Mouse (Mus musculus): ENCODE measurements at regions not wholly inside any gene's neighbourhood (a gene's known extent, or its start where the extent isn't known, plus 50 kb on each side); places are given as distances from the start of the nearest gene placed in this dataset.

DNA sequence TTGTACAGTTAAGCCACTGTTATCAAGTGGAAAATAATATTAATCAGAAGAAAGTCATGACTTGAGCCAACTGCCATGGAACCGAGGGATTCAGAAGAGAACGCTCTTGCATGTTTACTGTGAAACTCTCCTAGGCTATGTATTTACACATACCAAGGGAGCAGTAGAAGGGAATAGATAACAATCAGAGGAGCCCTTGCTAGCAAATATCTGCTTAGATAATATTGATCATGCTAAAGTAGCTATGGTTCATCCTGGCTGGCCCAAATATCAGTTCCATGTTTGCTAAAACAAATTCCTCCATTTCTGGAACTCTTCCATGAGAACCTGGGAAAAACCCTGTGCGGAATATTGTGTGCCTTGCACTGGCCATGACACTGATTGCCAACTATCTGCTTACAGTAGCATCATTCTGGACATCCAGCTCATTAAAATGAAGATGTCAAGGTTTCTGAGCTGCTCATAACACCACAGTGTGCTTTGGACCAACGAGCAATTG, 179.5 kb upstream of the Tmem72 start:
- no peak for DNase-seq (ENCODE audit: low spot score in 2 of 2)

DNA sequence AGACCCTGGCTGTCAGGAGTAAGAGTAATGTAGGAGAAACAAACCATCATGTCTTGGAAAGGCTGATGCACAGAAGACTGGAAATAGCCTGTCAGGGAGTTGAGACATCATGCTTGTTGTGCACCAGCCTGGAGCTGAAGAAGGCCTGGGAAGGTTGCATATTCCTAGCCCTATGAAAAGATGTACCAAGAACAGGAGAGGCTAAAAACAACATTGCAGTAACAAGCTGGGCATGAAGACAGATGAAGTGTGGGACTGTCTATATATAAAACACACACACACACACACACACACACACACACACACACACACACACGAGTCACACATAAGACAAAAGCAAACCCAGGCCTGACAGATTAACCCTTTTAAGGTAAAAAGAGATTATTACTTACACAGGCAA, 185.1 kb upstream of the Tmem72 start:
- no peak for DNase-seq (ENCODE audit: low spot score in 2 of 2)

DNA sequence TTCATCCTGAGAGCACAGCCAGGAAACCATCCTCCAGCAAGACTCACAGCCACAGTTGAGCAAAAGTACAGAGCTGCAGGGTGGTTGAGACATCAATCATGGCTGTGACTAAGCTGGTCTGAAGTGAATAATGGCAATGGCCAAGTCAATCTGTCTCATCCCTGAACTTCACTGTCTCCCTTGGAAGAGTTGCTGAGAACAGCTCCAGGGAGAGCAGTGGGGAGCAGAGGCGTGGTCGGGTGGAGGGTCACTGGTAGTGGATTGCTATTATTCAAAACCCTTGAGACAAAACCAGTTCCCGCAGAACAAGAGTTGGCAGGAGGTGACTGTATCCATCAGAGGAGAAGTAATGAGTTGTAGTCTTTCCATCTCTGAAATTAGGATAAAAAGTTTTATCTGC, 185.7 kb upstream of the Tmem72 start:
- DNase-seq (ENCODE audit: low spot score in 2 of 2): no peak

DNA sequence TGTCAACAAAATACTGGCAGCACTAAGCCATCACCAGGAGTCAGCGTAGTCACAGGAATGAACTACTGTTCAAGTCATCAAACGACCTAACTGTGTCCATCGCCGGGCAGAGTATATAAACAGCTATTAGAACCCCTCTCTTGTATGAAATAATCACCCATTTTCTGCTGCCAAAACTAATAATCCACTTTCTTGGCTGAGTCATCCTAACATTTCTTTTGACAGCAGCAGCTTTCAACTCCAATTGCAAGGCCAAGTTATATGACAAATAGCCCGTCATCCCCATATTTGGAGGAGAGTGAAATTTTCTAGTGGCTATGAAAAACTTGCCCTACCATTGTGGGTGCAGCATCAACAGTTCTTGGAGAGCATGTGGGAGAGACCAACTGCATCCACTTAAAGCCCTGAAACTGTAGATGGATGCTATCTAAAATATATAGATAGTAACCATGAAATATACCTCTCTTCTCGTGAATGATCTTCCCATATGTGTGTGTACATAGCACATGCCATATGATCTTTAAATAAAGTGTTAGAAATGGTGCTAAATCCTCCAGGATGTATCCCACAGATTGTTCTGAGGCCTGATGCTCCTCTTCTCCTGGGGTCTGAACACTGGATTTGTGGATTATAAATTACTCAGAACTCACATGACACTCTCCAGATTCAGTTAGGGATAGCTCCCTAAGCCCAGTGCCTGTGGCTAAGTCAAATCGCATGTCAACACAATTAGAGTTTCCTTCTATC, 189.9 kb upstream of the Tmem72 start:
- DNase-seq (ENCODE audit: low spot score in 2 of 2): no peak

DNA sequence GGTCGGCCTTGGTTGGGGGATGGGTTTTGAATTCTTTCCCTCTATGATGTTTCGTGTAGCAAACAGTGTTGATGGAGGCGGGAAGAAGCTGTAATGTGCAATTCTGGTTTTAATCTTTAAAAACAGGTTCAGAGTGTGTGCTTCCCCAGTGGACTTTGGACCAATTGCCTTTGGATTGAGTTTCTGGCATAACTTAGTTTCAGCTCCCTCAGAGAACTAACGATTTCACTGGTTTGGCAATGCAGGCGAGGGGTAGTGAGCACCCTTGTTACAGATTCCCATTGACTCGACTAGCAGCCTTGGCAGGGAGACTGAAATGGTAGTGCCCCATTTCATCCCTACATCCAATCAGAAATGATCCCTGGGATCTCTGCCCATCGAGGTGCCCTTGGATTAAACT, 193.9 kb upstream of the Tmem72 start:
- DNase-seq (ENCODE audit: low spot score in 2 of 2): no peak

DNA sequence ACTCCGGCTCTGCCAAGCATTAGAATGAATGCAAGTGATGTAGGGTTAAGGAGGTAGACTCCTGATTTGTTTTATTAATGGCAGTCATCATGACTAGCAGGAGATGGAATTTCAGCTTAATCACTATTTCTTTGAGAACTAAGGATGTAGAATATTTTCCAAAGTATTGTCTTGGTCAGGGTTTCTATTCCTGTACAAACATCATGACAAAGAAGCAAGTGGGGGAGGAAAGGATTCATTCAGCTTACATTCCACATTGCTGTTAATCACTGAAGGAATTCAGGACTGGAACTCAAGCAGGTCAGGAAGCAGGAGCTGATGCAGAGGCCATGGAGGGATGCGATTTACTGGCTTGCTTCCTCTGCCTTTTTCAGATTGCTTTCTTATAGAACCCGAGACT, 195.4 kb upstream of the Tmem72 start:
- no peak for DNase-seq (ENCODE audit: low spot score in 2 of 2)

DNA sequence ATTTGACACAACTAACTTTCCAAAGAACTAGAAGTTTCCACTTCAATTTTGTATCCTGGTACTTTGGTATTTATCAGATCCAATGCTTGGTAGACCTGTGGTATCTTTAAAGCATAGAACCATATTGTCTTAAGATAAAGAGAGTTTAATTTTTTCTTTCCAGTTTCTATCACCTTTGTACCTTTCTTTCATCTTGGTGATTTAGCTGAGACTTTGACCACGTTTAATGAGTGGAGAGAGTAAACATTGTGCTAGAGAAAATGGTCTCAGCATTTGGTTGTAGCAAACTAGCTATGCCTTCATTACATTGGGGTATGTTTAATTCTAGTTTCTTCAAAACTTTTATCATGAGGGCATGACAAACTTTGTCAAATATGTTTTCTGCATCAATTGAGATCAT, 197.4 kb upstream of the Tmem72 start:
- no peak for DNase-seq (ENCODE audit: low spot score in 2 of 2)

DNA sequence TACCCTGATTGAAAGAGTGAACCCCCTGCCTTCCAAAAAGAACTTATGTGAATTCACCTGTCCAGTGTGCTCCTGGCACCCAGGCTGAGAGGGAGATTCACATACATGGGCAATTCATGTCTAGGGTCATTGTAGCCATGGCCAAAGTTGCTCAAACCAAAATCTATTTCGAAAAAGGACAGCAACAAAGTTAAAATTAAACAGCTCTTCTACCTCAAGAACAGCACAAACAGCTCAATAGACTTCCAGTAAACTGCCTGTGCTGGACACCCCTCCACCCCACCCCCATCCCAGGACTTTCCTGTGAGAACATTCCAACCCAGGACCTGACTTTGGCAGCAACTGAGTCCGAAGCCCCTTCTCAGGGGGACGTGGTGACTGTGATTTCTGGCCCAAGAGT, 218.3 kb upstream of the Tmem72 start:
- no peak for DNase-seq (ENCODE audit: low spot score in 2 of 2)

DNA sequence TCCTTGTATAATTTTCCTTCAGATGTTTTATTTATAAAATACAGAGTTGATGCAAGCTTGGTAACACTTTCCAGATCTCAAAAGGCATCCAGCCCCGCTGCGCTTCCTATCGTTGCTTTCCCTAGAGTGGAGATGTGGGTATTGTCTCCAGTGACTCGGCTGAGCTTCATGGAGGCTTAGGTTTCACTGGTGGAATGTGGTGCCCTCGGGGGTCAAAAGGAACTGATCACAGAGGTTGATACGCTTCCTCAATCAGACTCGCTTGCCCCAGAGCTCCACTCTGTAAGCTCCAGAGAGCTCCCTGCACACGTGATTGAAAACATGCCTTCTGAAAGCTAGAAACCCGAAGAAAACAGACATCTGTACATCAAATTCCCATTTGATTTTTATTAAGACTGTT, 224.9 kb upstream of the Tmem72 start:
- no peak for DNase-seq (ENCODE audit: low spot score in 2 of 2)

DNA sequence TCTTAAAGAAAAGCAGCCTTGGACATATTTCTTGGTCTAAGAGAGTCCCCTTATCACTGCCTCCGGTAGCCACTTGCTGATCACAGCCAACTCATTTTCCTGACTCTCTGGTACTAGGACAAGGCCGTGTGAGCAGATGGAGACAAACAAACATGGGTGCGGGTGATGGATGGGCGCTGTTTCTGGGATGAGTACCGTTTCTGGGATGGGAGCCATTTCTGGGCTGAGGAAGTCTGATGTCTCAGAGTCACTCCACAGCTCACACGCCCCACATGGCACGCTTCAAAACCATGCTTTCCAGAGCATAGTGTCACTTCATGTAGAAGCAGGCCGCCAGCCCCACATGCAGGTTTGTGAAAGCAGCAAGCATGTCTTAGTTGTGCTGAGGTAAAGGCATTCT, 225.6 kb upstream of the Cxcl12 start:
- no peak for DNase-seq (ENCODE audit: low spot score in 2 of 2)

DNA sequence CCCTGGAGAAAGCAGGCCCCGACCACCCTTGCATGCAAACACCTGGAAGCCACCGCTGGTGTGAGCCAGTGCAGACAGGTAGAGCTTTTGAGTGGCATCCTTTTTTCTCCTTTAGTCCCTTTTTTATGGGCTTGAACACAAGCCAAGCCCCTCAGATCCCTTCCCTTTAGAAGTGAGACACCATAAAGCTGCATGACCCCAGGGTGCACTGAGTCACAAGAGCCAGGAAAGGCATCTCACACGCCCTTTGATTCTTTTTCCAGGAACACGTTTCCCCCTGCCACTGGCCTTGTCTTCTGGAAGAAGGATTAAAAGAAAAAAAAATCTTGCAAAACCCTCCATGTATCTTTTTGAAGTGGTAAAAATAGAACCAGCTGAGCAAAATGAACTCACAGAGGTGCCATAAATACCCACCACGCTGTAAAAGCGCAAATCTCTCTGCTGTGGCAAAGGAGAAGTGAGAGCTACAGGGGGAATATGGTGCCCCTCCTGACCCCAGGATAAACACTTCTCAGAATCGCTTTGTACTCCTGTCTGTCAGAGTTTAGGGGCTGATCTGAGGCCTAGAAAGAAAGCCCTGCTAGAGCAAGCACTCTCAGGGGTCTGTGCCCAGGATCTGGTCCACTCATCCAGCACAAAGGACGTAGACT, 222.1 kb upstream of the Cxcl12 start:
- DNase-seq (ENCODE audit: low spot score in 2 of 2): no peak

DNA sequence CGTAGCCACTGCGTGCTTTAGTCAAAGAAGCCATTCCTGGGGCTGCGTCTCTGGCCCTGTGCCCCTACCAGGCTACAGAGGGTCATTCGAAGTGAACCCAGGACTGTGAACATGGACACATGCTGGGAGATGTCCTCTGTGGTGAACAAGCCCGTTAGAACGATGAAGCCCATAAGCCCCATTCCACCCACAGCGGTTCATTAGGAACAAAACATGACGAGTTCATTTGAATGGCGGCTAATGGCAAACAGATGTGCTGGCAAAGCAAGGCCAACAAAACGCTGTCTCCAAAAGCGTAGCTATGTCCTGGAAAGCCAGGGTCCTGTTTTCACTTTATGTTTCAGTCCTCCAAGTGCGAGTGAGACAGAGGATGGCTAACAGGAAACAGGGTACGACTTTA, 208.7 kb upstream of the Cxcl12 start:
- no peak for DNase-seq (ENCODE audit: low spot score in 2 of 2)

DNA sequence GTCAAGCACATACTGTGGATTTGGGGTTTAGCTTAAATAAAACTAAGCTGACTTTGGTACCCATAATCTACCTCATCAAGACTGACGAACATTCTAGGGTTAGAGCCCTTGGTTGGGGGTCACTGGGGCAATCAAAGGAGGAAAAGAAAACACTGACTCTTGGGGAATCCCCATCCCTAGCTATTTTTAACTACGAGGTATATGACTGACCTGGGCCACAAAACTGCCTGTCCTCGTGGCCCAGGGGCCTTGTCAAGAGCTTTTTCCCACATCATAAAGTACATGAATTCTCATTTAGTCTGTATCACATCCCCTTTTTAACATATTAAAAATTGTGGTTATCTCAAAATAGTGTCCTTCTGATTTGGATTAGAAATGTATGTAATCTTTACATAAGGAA, 207.7 kb upstream of the Cxcl12 start:
- DNase-seq (ENCODE audit: low spot score in 2 of 2): no peak

DNA sequence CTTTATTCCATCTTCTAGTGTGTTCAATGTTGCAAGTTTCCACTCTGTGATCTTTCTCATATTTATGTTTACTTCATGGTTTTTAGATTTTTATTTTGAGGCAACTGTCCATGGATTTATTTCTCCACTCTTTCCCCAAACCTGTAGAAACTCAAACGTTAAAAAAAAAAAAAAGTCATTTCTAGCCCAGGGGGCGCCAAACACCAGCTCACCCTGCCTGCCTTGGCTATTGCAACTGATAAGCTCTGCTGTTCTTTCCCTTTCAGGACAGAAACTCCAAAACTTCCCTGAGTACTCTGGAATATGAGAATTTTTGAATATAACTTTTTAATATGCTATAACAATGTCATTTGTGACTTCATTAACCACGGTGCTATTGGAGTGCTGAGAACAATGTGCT, 201.9 kb upstream of the Cxcl12 start:
- no peak for DNase-seq (ENCODE audit: low spot score in 2 of 2)

DNA sequence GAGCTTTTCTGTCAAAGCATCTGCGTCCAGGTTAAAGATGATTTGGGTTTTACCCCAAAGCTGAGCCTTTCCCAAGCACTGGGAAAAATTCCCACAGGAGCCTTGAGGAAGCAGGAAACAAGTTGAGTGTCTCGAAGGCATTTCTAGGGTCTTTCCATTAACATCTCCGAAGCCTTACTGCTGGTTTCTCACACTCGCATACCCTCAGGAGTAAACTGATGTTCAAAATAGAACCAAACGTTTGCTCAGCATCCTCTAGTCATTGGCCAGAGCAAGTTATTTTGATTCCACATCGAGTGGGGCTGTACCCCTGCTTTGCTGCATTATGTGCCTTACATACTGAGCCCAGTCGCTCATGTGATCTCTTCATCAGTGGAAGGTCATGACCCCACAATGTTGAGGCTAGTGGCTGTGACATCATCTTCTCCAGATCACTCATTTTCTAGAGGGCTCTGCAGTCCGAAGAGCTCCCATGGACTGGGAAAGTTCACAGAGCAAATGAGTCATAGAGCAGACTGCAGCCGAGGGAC, 198.9 kb upstream of the Cxcl12 start:
- no peak for DNase-seq (ENCODE audit: low spot score in 2 of 2)

DNA sequence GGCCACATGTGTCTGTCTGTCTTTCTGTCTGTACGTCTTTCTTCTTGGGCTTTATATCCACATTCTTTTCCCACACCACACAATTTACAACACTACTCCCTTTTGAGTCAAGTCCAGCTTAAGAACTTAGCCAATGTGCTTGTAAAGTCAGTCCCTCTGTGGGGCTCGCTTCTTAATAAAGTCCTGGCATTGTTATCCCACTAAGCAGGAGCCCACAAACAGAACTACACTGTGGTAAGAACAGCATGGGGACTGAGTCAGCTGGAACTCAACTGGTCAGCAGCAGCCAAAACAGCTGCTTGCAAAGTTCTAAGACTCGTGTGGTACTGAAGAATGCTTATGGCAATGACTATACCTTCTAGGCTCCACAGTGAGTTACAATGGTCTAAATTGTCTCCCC, 193.5 kb upstream of the Cxcl12 start:
- no peak for DNase-seq (ENCODE audit: low spot score in 2 of 2)

DNA sequence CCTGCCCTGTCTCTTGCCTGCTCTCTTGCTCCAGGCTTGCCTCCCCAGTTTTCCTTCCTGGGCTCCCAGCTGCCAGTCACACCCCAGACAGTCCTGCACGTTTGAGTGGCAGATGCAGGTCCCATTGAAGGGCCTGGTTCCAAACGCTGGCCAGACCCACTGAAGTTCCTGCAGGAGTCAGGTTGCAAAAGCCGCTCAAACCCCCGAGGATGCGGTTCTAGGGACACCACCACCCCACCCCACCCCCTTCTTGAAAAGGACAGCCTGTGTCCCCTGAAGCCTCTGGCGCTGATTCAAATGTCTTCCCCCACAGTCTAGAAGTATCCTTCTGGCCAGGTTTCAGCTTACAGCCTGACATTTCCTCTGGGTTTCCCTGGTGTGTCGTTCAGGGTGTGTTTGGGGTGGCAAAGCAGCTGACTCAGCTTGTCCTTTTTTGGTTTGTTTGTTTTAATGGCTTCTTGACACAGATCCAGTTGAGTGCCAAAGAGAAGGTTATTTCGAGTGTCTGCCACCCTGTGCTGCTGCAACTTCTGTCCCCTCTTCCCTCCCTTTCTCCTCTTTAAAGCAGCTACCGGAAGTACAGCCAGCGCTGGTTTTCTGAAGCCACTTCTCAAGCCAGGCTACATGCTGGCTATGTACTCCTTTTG, 187.9 kb upstream of the Cxcl12 start:
- peak in 1 of 2 experiments; percentile 22 for DNase-seq (ENCODE audit: low spot score in 2 of 2)

DNA sequence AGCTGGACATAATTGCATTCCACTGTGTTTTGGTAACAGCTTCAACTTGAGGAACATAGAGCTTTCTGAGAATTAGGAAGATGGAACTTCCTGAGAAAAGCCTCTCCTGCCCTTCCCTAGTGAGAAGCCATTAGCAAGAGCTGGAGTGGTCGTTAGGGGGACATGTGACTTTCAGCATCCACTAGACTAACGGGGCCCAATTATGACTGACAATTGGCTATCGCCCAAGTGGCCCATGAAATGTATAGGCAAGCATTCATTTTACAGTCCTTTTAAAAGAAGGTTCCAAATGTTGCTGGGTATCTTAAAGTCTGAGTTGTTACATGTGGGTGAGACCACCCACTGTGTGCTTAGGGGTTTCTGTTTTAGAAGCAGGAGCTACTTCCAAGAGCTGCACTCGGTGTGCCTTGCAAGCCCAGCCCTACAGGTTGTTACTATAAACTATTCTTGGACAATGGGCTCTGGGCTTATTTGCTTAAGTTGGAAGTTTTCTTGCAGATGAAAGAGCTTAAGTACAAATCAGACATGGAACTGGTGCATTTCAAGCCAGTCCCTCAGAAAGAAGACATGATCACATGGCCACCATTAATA, 183.1 kb upstream of the Cxcl12 start:
- DNase-seq (ENCODE audit: low spot score in 2 of 2): no peak

DNA sequence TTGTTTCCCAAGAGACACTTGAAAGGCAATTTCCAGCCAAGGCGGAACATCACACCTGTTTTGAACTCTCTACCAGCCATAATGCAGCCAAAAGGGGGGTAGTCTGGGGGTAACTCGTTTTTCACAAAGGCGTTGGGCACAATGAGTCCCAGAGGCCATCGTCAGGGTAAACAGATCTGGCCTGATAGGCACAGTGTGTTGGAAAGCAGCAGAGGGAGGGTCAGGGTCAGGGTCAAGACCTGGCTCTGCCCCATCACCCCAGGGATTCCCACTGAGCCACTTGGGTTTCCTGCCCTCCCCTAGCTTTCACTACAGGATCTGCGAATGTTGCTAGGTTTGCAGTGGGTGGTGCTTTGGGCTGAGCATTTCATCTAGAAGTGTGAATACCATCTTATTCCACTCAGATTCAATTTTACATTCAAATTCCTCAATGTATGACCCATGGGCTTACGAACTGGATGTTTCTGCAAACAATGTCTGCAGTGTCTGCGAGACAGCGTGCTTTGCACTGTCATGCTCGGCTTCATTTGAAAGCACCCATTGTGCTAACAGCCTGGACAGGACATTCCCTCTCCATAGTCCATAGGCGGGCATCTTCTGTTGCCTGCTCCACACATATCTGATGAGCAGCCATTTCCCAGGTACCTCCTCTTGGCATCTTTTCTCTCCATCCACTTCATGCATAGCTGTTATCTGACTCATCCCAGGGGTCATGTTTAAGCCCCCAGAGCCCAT, 181.9 kb upstream of the Cxcl12 start:
- DNase-seq (ENCODE audit: low spot score in 2 of 2): no peak

DNA sequence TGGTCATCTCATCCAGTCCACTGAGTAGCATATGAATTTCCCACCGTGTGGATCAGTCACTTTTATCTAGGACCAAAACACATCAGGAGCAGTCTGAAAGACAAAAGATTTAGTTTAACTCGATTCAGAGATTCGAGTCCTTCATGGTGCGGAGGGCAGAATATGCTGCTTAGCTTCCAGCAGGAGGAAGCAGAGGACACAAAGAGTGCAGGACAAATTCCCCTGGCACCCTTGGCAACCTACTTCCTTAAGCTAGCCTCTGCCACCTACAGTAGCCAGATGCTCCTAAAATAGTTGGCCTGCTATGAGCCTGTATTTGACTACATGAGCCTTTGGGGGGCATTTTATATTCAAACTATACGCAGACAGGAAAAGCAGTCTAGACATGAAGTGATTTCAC, 181.1 kb upstream of the Cxcl12 start:
- DNase-seq (ENCODE audit: low spot score in 2 of 2): no peak

DNA sequence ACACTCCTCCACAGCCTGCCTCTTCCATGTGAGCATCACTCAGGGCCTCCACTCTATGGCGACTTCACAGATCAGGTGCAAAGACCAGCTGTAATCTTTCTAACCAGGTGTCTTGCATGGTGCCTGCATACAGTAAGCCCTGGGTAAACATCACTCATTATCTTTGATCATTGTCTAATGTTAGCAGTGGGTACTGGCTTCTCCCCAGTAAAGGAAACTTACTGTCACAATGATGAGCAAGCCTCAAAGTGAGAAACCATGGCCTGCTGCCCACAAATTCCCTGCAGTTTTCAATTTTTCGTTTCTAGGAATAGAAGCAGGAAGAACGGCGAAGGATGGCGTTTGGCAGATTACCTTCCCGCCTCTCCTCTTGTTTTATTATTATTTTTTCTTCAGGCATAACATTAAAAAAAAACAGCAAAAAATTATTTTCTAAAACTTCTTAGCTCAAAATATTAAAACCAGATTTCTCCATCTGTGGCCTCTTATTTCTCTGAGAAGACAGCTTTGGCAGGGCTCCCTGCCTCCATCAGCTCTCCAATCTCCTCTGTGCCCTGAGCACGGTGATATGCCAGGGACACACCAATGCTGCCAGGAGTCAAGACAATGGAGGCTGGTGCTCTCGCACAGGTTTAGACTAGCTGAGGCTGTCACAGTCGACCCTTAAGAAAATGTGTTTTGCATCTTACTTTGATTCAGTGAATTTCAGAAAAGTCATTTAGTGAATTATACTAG, 169.2 kb upstream of the Cxcl12 start:
- peak in 1 of 2 experiments; percentile 79 for DNase-seq (ENCODE audit: low spot score in 2 of 2)

Data from cerebellum, postnatal 4 days (tissue).